ENCODE assay signal across 17 mouse cellular contexts in the genomic region with DNA sequence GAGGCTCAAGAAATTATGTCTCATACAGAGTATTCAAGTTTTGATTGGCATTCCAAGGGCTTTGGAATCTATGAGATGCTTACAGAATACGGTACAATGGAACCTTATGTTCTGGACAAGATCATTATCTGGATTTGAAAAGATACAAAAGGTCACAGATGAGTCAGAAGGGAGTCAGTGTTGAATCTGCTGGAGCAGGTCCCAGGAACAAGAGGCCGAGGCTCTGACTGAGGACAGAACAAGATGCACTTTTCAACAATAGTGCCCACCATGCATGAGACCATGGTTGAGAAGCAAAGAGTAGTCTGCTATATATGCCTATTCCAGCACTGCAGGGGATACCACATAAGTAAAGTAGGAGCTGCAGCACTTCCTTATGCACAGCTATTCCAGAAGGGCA.
DNase-seq lines count a peak whose midpoint lies in the region; TF ChIP-seq lines count a peak whose summit lies in the region.
"Had no signal": no experiment of that assay in that cellular context is flagged by ENCODE, and none has a peak within 500 bp of the region (broad histone marks: within the 10 kb centered on the region; RNA-seq: fewer than 3 reads in every experiment).

No protein-coding gene starts in this region.

- DNase-seq in adrenal gland, adult (ENCODE audit: inconsistent age in 2 of 2, low spot score in 1 of 2) = peak; percentile 72 to 84
- DNase-seq in adrenal gland, postnatal 4 days (ENCODE audit: low spot score in 2 of 2) = no peak
- peak; percentile 72 for DNase-seq in heart, adult 11 months
- no peak for DNase-seq in heart, adult 2 months
- peak; percentile 6 for DNase-seq in adrenal gland, postnatal 25 days
- DNase-seq in gonadal fat pad, adult 2 months (ENCODE audit: low read depth) = peak; percentile 19
- no peak for DNase-seq in right cerebral cortex, postnatal 25 days
- no peak for DNase-seq in heart, postnatal 10 days
- DNase-seq: cerebellum, adult 9-11 months; gastrocnemius, postnatal 10 days; heart, postnatal 4 days; kidney, adult 8-10 months had no signal

- H3K27ac ChIP-seq in heart, adult 2 months = no peak overlapping the region
- H3K27ac ChIP-seq: embryonic facial prominence, embryonic 12.5 days; forebrain, embryonic 12.5 days; heart, embryonic 13.5 days; hindbrain, embryonic 12.5 days had no signal

- WGBS in heart, adult 2 months = 68% methylated on average over 2 of the region's 2 CpGs

- no peaks in the 10 kb centered on the region for H3K79me2 ChIP-seq in heart, adult 2 months (replicated peaks; ENCODE audit: control insufficient read depth, insufficient read depth, low read length)

- intact Hi-C loops in heart, adult 2 months (cut with DNase I) = no loop called here
- intact Hi-C loops in heart, postnatal 10 days (cut with DNase I) = no loop called here

- H3K36me3 ChIP-seq in heart, adult 2 months (ENCODE audit: control insufficient read depth, insufficient read depth, low read length) = peaks cover 1% of the 10 kb centered on the region; the same call in 1 of the 2 replicates
- H3K36me3 ChIP-seq: embryonic facial prominence, embryonic 12.5 days; forebrain, embryonic 12.5 days; heart, embryonic 13.5 days; hindbrain, embryonic 12.5 days had no signal

- H3K9ac ChIP-seq in heart, adult 2 months (ENCODE audit: low read depth, low read length) = no peak overlapping the region
- H3K9ac ChIP-seq: embryonic facial prominence, embryonic 12.5 days; forebrain, embryonic 12.5 days; heart, embryonic 13.5 days; hindbrain, embryonic 12.5 days had no signal

- TF ChIP-seq EP300 in heart, adult 2 months (IDR thresholded peaks at IDR 0.05; ENCODE audit: insufficient read depth, low read depth, low read length) = no peak

- H3K4me3 ChIP-seq in heart, adult 2 months = no peak overlapping the region
- H3K4me3 ChIP-seq: embryonic facial prominence, embryonic 12.5 days; forebrain, embryonic 12.5 days; heart, embryonic 13.5 days; hindbrain, embryonic 12.5 days had no signal

- H3K27me3 ChIP-seq in heart, adult 2 months (ENCODE audit: control insufficient read depth, insufficient read depth, low read length) = no peaks in the 10 kb centered on the region
- H3K27me3 ChIP-seq: embryonic facial prominence, embryonic 12.5 days; heart, embryonic 13.5 days; hindbrain, embryonic 12.5 days; Patski had no signal

- no peak for TF ChIP-seq POLR2A in heart, adult 2 months (IDR thresholded peaks at IDR 0.05; ENCODE audit: insufficient read depth, low read depth, low read length)

- TF ChIP-seq CTCF in heart, adult 2 months (IDR thresholded peaks at IDR 0.05) = no peak

- H3K4me1 ChIP-seq in heart, adult 2 months (ENCODE audit: control insufficient read depth, insufficient read depth, low read length) = no peaks in the 10 kb centered on the region; the same call in 1 of the 2 replicates
- H3K4me1 ChIP-seq: embryonic facial prominence, embryonic 12.5 days had no signal

Comparison
In these comparisons a context has a peak if more than half of its experiments do, and no peak if none do; other contexts are left out.
1. DNase-seq: peak in adrenal gland, adult (2 of 2), heart, adult 11 months (single experiment), adrenal gland, postnatal 25 days (single experiment) and gonadal fat pad, adult 2 months (single experiment); none in adrenal gland, postnatal 4 days (0 of 2), heart, adult 2 months (0 of 2), right cerebral cortex, postnatal 25 days (single experiment) and heart, postnatal 10 days (0 of 2).